Mouse (Mus musculus) CD4-positive helper T cell, adult 2 months (primary cell): ENCODE measurements around the gene Amot.

ENCODE experiments used
- DNase-seq: peaks from one replicate; pipeline ENCODE4 v3.0.0-alpha.2; 2012; ENCODE audit warnings: low read depth, missing footprints, low spot score

Amot gene

DNA sequence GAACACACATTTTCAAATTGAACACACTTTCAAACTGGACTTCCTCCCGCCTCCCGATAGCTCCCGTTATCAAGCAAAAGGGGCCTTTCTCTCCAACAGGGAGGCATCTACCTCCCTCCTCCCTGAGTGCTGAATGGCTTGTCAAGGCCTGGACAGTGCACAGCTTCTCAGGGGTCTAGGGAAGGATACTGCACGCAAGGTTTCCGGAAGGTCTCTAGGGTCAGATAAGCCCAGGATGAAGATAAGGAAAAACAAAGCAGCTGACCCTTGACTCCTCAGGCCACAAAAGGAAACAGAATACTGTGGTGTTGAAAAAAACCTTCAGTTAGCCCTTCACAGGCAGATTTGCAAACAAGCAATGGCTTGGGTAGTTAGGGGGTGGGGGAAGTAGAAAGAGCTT lies 22.6 kb downstream of the Amot start:
- no peak for DNase-seq

DNA sequence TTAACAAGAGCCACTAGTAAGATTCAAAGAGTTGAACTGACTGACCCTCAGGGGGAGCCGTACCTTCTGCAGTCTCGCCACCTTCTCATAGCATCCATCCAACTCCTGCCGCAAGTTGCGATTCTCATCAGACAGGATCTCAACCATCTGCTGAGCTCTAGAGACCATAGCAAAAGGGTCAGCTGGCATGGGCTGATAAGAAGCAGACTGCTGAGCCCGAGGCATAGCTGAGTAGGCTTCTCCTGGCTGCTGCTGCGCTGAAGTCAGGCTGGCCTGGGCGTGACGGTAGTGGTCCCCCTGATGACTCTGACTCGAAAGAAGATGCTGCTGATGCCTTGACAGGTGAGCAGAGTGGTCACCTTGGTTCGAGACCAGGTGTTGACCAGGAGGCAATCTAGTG lies 25.0 kb downstream of the Amot start:
- no peak for DNase-seq

DNA sequence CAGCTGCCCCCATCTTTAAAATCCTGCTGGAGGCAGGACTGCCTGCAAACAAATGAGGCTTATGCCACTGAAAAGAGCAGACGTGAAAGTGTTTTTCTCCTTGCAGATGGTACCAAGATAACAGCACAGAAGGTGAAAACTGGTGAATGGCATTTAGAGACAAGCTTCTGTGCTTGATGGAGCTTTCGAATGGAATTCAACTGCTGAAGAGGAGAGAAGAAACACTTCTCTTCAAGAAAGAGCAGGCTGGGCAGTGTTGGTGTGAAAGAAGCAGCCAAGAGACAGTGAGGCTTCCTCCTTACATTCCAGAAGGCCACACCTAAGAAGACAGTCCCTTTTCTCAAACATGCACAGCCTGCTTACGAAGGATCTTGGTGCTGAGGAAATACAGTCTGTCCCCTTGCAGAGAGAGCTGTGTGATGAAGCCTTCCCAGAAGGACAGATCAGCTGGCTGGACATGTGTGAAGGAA lies 27.2 kb downstream of the Amot start:
- DNase-seq = no peak

DNA sequence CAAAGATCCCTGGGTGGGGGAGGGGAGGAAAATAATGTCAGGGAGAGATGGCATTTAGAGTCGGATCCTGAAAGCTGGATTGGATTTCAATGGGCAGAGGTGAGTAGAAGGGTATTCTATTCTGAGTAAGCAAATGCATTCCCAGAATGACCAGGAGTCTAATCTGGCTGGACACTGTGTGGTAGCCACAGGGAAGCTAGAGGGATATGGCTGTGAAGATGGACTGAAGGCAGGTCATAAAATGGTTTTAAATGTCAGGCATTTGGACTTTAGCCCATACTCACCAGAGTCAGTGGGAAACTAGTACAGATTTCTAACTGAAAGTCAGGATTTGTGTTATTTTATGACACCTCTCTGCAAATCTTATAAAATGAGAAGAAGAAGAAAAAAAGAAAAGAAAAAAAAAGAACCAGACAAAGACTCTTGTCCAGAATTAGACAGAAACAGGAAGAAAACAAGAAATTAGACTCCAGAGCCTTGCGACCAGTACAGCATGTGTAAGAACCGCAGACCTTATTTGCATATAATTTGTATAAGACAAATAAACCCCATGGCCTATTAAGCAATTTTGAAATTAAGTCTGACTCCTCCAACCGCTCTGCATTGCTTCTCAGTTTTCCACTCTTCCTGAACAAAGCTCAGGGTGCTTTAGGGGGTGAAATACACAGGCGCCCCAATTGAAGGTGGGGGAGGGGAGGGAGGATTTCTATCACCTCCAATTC lies 27.8 kb downstream of the Amot start:
- no peak for DNase-seq

DNA sequence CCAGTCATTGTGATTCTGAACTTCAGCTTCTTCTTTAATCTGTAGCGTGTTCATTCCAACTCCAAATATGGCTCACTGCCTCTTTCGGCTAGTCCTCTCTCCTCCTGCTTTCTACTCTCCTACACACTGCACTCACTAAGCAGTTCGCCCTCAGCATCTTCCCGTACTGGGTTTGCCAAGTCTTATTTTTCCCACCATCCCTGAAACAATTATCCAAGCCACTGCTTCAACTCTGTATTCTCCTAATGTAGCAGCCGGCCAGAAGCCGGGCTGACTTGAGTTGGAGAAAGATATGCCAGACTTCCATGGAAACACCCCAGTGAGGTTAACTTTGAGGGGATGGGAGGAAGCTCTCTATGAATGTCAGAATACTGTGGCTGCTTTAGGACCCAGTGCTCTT lies 36.7 kb downstream of the Amot start:
- no peak for DNase-seq

DNA sequence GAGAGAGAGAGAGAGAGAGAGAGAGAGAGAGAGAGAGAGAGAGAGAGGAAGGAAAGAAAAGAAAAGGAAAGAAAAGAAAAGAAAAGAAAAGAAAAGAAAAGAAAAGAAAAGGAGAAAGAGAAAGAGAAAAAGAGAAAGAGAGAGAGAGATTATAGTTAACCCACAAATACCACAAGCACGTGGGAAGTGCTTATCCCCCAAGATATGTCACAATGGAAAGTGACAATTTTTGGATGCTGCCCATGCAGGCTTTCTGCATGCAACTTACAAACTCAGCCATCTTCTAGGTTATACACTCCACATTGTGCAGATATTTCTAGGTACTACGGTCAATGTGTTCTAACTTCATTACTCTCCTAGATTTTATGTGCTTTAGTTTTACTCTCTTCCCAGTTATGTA lies 41.5 kb downstream of the Amot start:
- DNase-seq = no peak

DNA sequence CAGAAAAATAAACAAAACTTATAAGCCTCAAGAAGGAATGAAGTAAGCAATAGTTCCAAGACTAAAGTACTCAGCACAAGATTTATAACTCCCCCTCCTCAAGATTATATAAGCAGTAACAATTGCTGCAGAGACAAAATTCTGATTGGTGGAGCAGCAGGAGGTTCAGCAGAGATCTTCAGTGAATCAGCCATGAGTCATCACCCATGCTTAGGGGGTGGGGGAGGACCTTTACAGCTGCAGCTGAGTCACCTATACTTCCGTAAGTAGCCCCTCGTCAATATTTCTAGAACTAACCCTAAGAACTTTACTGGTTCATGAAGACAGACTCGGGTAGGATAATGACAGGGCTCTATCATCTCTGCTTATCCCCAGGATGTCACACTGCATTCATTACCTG lies 43.6 kb downstream of the Amot start:
- no peak for DNase-seq

DNA sequence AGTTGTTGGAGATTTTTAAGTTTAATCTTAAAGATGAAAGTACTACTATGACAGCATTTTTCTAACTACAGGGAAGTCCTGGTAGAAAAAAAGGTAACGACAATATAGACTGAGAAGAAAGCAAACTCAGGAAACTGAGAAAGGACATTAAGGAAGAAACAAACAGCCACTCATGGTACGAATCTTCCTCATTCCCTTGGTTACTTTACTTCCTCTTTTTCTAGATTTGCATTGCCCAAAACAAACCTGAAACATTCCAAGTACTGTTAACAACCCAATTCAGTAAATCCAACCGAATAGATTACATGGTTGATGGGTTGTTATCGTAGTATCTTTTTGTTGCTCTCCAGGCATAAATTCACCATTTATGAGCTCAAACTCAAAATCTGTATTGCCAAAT lies 48.7 kb downstream of the Amot start:
- DNase-seq = no peak

DNA sequence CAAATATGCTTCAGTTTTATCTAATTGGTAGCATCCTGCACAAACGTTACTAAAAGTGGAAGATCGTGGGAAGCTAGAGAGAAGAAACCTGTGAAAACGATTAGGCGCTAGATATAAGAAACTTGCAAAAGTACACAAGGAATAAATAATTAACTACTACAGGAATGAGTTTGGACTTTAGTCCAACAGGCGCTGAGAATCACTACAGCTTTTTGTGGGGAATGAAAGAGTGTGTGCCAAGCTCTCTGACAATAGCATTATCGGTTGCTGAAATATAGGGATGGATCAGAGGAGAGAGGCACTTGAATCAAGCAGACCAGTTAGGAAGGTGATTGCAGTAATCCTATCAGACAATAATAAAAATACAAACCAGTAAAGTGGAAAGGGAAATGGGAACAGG lies 49.4 kb downstream of the Amot start:
- no peak for DNase-seq

DNA sequence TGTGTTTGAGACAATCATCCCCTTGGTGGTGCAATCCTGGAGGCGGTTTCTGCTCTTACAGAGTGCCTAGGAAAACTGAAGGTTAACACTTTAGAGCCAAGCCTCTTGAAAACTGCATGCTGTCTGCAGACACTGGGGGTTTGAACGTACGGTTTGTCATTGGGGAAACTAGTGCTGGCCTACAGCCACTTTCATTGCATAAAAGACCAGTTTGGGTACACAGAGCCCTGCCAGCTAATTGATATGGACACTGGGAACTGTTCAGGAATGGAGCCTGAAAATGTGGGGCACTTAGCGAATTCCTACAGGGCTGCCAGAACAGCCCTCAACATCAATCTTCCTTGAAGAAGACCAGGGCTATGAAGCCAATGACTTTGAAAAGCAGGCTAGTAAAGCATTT lies 50.2 kb downstream of the Amot start:
- DNase-seq = no peak

DNA sequence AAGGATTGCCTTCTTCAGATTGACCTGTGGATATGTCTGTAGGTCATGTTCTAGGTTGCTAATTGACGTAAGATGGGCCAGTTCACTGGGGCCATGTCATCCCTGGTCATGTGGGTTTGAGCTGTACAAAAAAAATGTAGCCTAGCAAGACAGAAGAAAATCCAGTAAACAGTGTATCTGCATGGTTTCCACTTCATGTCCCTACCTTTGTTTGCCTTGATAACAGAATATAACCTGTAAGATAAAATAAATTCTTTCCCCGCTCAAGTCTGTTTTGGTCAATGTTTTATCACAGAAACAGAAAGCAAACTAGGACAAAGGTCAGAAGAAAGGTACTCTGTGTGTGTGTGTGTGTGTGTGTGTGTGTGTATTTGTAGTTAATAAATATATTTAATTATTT lies 63.5 kb downstream of the Amot start:
- DNase-seq = no peak

DNA sequence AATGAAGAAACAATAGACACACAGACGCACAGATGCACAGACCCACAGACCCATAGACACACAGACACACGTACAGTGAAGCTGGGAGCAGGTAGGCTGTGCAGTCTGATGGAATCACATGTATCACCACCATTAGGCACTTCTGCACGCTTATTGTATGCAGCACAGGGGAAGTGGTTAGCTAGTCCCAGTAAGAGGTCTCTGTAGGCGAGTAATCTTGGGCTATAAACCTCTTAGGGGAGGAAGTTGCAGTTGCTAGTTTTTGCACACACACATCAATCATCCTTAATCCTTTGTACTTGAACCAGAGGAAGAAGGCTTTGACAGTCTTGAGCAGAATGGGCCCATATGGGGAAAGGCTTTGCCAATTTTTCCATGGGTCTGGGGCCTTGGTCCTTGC lies 71.3 kb downstream of the Amot start:
- peak; percentile 2 for DNase-seq

DNA sequence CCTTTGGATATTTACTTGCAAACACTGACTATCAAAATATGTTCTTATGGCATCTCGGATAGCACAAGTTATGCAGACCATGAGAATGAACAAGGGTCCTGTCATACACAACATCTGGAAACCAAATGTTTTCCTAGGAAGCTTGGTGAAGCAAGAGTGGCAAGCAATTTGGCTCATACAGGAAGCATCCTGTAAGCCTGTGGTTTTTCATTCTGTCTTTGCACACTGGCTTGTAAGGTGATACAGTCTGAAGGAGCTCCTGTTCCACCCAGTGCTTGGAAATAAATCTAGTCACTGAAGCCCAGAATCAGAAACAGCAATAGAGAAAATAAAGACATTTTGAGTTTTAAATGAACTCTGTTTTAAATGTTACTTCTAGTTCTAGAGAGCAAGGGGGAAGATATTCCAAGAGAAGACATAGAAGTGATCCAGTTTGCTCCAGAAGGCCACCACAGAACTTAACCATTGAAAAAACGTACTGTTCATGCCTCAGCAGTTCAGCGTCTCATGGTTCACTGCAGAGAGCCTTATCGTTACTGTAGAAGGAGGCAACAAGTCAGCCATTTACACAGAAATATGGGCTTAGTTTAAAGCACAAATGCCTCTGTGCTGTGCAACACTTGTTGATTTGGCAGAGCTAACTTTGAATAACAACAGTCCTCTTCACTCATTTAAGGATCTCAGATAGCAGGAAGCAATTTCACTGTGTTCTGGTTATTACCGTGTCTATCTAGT lies 74.0 kb downstream of the Amot start:
- DNase-seq = no peak

DNA sequence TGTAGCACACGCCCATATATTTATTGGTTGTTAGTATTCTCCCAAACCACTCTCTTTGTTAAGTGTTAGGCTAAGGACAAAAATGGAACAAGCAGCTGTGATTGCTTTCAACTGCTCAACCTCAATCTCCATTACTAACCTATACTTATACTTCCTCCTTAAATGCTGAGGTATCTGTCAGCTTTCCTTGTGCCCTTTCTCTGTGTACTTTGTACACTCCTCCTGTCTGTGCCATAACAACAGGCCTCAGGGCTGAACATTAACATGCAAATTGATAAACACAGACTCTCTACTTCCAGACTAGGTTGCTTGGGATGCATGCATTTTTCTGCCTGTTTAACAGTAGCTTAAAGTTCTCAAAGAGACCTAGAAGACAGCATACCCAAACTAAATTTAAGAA lies 76.2 kb downstream of the Amot start:
- DNase-seq = no peak

DNA sequence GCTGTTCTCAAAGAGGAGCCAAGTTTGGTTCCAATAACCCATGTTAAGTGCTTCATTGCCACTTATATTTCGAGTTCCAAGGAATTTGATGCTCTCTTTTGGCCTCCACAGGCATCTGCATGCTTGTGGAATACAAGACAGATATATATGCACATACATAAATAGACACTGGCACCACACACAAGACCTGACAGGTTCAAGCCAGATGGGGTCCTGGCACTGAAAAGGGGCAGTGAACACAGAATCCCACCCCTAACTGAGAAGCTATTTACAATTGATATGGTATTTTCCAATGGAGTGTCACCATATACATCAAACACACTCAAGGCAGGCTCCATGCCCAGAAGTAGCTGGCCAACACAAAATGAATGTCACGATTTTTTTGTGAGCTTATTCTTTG lies 81.0 kb downstream of the Amot start:
- no peak for DNase-seq

DNA sequence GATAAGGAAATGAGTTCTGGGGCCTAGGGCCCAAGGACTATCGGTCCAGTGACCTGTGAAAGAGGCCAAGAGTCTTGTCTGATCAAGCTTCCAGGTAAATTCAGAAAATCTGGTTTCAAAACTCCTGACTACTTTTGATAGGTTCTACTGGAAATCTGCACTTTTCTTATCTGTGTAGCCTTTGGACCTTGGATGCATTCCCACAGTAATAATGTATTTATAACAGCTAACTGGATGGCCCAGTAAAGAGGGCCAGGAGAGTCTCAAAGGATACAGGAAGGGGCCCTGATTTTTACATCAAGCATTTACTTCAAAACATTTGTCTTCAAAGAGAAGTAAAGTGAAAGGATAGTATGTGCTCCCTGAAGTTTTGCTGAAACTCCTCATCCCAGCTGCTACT lies 90.7 kb downstream of the Amot start:
- DNase-seq = no peak

DNA sequence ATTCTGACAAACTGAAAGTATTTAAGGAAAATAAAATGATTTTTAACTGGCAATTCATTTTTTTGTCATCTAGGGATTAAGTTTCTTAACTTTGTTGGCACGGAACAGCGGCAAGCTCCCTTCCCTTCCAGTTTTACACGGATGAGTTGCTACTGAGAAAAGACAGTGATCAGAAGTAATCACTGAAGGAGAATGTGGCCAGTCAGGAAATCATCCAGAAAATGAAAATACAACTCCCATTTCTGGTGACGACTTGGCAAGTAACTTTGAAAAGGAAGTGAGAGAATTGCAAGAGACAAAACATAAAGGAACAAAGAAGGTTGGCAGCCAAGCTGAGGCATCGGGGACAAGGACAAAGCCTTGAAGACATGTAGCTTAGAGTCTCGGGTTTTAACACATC lies 93.6 kb downstream of the Amot start:
- no peak for DNase-seq

DNA sequence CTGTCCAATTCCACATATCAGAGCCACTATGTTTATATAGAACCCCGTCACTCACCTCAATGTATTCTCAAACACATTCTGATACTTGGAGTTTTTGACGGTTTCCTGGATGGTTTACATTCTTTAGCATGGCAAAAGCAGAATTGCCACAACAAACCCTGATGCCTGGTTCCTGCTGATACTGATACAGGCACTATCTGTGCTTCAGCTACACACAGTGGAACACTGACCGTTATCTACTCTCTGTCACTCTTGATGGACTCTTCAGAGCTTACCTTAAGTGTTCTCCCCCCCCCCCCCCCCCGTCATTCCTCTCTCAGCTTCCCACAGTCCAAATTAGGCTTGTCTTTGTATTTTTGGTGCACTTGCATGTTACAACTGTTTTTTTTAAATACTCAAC lies 98.9 kb downstream of the Amot start:
- DNase-seq = no peak

DNA sequence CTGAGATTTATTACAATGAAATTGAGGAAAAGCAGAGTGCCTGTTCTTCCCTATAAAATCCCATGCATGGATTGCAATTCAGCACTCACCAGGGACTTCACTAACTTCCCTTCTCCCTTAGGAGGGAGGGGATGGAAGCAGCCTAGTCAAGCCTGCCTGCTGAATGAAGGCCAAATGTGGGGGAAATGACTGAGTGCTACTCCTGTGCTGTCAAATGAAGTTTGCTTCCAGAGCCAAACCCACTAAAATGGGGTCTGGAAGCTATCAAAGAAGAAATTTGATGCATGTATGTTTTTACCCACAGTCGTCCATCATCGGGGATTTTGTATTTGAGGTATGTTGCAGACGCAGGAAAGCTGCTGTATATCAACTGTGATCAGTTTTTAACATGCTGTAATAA lies 103.1 kb downstream of the Amot start:
- no peak for DNase-seq

DNA sequence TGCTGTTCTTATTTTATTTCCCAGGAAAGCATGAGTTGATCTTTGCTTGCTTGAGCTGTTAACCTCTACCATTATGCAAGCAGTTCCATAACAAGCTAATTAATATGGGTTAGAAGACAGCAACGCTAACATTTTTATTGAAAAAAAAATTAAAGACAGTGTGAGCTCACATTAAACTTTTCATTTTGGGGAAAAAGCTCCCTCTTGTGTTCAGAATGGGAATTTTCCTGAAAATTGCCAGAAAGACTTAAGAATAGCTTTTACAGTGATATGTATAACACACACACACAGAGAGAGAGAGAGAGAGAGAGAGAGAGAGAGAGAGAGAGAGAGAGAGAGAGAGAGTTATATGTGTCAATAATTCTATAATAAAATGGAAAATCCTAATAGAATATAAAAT lies 105.7 kb downstream of the Amot start:
- DNase-seq = no peak
